Mouse (Mus musculus) gastrocnemius, postnatal 25 days (tissue): ENCODE measurements around the gene Gm5678. TPM values are rescaled to one million over a fixed set of nuclear protein-coding genes. Genes with fewer than 3 reads are reported as not detected.
A peak's percentile ranks its signal among the peaks of the same experiment; 100 is the strongest.

Experiments used
- DNase-seq: peaks from one replicate; pipeline ENCODE4 v3.0.0; 2022
- long read RNA-seq, 2 experiments: library from polyadenylated mRNA; stranded (forward); transcript quantifications; one replicate each; pipeline ENCODE4 v2.0.0; 2021
- total RNA-seq, 2 experiments: library from RNA; stranded (reverse); gene quantifications; 1 replicate in 1 of 2; 2 replicates in 1 of 2; pipeline ENCODE4 v1.2.3; 2021

The Gm5678 gene
- total RNA-seq: 1 to 10 TPM in 1 of 2 experiments, under 1 TPM in 1; 0.59 to 1.7 TPM
- long read RNA-seq, experiment 1: 0 reads
- long read RNA-seq, experiment 2: 0 reads

GRCm38 (mm10) chr16:93627761-93628400, at the start of gene Gm5678:
Gene Gm5678, plus strand, starts transcription at chr16:93628097.
- no peak for DNase-seq

GRCm38 (mm10) chr16:93578346-93579005, 49.4 kb upstream of the Gm5678 start:
- DNase-seq: no peak

- DNase-seq: no peak
Measured at GRCm38 (mm10) chr16:93581125-93581524, 46.8 kb upstream of the Gm5678 start.

- DNase-seq: no peak
Measured at GRCm38 (mm10) chr16:93584976-93585702, 42.8 kb upstream of the Gm5678 start.

- no peak for DNase-seq
Measured at GRCm38 (mm10) chr16:93585703-93586205, 42.1 kb upstream of the Gm5678 start.

GRCm38 (mm10) chr16:93586382-93586781, 41.5 kb upstream of the Gm5678 start:
- DNase-seq: no peak

- no peak for DNase-seq
Measured at GRCm38 (mm10) chr16:93588281-93588680, 39.6 kb upstream of the Gm5678 start.

- no peak for DNase-seq
Measured at GRCm38 (mm10) chr16:93590915-93591314, 37.0 kb upstream of the Gm5678 start.

- DNase-seq: no peak
Measured at GRCm38 (mm10) chr16:93591450-93592430, 36.2 kb upstream of the Gm5678 start.

- no peak for DNase-seq
Measured at GRCm38 (mm10) chr16:93592711-93593110, 35.2 kb upstream of the Gm5678 start.

- DNase-seq: no peak
Measured at GRCm38 (mm10) chr16:93593406-93593805, 34.5 kb upstream of the Gm5678 start.

GRCm38 (mm10) chr16:93594448-93594847, 33.4 kb upstream of the Gm5678 start:
- no peak for DNase-seq

GRCm38 (mm10) chr16:93595766-93596165, 32.1 kb upstream of the Gm5678 start:
- no peak for DNase-seq

- DNase-seq: no peak
Measured at GRCm38 (mm10) chr16:93596807-93597206, 31.1 kb upstream of the Gm5678 start.

- no peak for DNase-seq
Measured at GRCm38 (mm10) chr16:93597551-93597950, 30.3 kb upstream of the Gm5678 start.

GRCm38 (mm10) chr16:93599461-93599860, 28.4 kb upstream of the Gm5678 start:
- no peak for DNase-seq

GRCm38 (mm10) chr16:93603439-93604212, 24.3 kb upstream of the Gm5678 start, which contains the start of gene Setd4:
Gene Setd4, minus strand, starts transcription at chr16:93604063.
- DNase-seq: peak; percentile 93

GRCm38 (mm10) chr16:93604481-93604969, 23.4 kb upstream of the Gm5678 start:
- DNase-seq: no peak

GRCm38 (mm10) chr16:93605553-93605952, 22.3 kb upstream of the Gm5678 start, which contains the start of gene Cbr1:
Gene Cbr1, plus strand, starts transcription at chr16:93605853.
- DNase-seq: no peak

- DNase-seq: no peak
Measured at GRCm38 (mm10) chr16:93606146-93606545, 21.8 kb upstream of the Gm5678 start.
